Mouse (Mus musculus) embryonic facial prominence, embryonic 15.5 days (tissue): ENCODE results near the gene Xpo5. TPM values are rescaled to one million over a fixed set of nuclear protein-coding genes. Genes with fewer than 3 reads are reported as not detected.

Experiments
- ATAC-seq: fragments of 200-750 bp; cut with Nextera tagmentation; 2 replicates; pipeline ENCODE4 v1.8.0; 2017; ENCODE audit warnings: low read depth, moderate TSS enrichment; ENCODE audit not compliant: insufficient number of reproducible peaks, low FRiP score, low TSS enrichment
- H3K27ac ChIP-seq: fragments of 300-500 bp; sonication (generic); replicated peaks from 2 replicates; pipeline ENCODE4 v1.5.1; 2015; ENCODE audit warnings: mild to moderate bottlenecking, inconsistent platforms
- H3K27me3 ChIP-seq: fragments of 300-500 bp; sonication (generic); 2 replicates; pipeline ENCODE4 v1.6.1; 2015; ENCODE audit warnings: inconsistent platforms
- H3K36me3 ChIP-seq: fragments of 300-500 bp; sonication (generic); 2 replicates; pipeline ENCODE4 v1.6.1; 2015; ENCODE audit warnings: mild to moderate bottlenecking, inconsistent platforms
- H3K4me1 ChIP-seq: fragments of 300-500 bp; sonication (generic); 2 replicates; pipeline ENCODE4 v1.6.1; 2015; ENCODE audit warnings: inconsistent platforms
- H3K4me2 ChIP-seq: fragments of 300-500 bp; sonication (generic); replicated peaks from 2 replicates; pipeline ENCODE4 v1.6.1; 2015; ENCODE audit warnings: mild to moderate bottlenecking, inconsistent platforms
- H3K4me3 ChIP-seq: fragments of 300-500 bp; sonication (generic); replicated peaks from 2 replicates; pipeline ENCODE4 v1.5.1; 2015; ENCODE audit warnings: mild to moderate bottlenecking, inconsistent platforms
- H3K9ac ChIP-seq: fragments of 300-500 bp; sonication (generic); 2 replicates; pipeline ENCODE4 v1.6.1; 2015; ENCODE audit warnings: inconsistent platforms
- H3K9me3 ChIP-seq: fragments of 300-500 bp; sonication (generic); replicated peaks from 2 replicates; pipeline ENCODE4 v1.6.1; 2016; ENCODE audit warnings: inconsistent platforms
- WGBS: fragments of 180-500 bp; shearing (Covaris S2); methylation state at CpG from one replicate; pipeline ENCODE4 v1.1.7; 2015; 5-methylcytosine and 5-hydroxymethylcytosine counted together
- polyA plus RNA-seq: library from polyadenylated mRNA; unstranded; fragments of >200 nt; fragmentation: Nextera tagmentation; extraction: Ambion mirVana; gene quantifications from 2 replicates; pipeline ENCODE4 v1.2.1, GENCODE M21; 2015

Gene Xpo5
- polyA plus RNA-seq: 33.0 and 35.0 TPM in 2 replicates

DNA sequence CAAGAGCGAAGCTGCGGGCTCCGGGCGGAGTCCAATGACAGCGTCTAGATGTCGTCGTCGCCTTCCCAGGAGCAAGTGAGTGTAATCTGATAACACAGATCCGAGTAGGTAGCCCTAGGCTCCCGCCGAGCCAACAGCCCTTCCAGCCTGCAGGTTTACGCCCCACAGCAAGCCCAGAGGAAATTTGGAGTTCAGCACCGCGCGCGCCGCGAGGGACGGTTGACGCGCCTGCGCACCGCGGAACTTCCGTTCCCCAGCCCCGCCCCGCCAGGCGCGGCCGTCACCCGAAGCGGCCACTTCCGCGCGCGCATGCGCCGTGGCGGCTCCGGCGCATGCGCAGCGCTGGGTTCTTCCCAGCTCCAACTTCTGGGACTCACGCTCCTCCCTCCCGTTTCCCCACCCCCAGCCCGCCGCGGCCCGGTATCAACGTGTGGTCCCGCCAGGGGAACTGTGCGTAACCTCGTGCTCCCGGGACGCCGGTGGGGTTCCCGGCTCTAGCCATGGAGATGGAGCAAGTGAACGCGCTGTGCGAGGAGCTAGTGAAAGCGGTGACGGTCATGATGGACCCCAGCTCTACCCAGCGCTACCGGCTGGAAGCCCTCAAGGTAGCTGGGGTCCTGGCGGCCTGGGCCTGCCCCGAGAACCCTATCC is at the start of gene Xpo5, which contains the start of gene Polh:
Xpo5 (plus strand) TSS at position 362 of the 651 bp plus-strand sequence.
Polh (minus strand) TSS at position 225 of the 651 bp plus-strand sequence.
- ATAC-seq: peak; percentile 90
- under 1% methylated on average over 66 of the region's 66 CpGs for WGBS
- peaks cover 47% of the 10 kb centered on the region for H3K36me3 ChIP-seq

GRCm38 (mm10) chr17:46152847-46153782 is 49.5 kb upstream of the Xpo5 start, which contains the start of gene Mad2l1bp:
Gene Mad2l1bp, minus strand, starts transcription at chr17:46153553.
- H3K27me3 ChIP-seq: no peaks in the 10 kb centered on the region
- H3K36me3 ChIP-seq: peaks cover 17% of the 10 kb centered on the region
- peaks cover 7% of the 10 kb centered on the region for H3K4me1 ChIP-seq
- H3K4me3 ChIP-seq: peak within 1 kb of the TSS; percentile 59
- peak within 1 kb of the TSS; percentile 76 for H3K4me2 ChIP-seq
- no peaks in the 10 kb centered on the region for H3K9me3 ChIP-seq
- ATAC-seq: peak; percentile 87
- peak within 1 kb of the TSS; percentile 77 for H3K27ac ChIP-seq
- WGBS: 4% methylated on average over 33 of the region's 33 CpGs
- peak within 1 kb of the TSS; percentile 50 for H3K9ac ChIP-seq

More for the DNA sequence above, at the start of gene Xpo5, which contains the start of gene Polh:
- peak within 1 kb of the TSS; percentile 84 for H3K27ac ChIP-seq
- no peaks in the 10 kb centered on the region for H3K27me3 ChIP-seq
- H3K9me3 ChIP-seq: no peaks in the 10 kb centered on the region
- H3K4me3 ChIP-seq: peak within 1 kb of the TSS; percentile 99
- H3K4me1 ChIP-seq: peaks cover 25% of the 10 kb centered on the region
- peak within 1 kb of the TSS; percentile 78 for H3K9ac ChIP-seq
- peak within 1 kb of the TSS; percentile 76 for H3K4me2 ChIP-seq

GRCm38 (mm10) chr17:46154336-46154735 is 48.2 kb upstream of the Xpo5 start:
- H3K9ac ChIP-seq: no peak overlapping the region
- no peak for ATAC-seq

DNA sequence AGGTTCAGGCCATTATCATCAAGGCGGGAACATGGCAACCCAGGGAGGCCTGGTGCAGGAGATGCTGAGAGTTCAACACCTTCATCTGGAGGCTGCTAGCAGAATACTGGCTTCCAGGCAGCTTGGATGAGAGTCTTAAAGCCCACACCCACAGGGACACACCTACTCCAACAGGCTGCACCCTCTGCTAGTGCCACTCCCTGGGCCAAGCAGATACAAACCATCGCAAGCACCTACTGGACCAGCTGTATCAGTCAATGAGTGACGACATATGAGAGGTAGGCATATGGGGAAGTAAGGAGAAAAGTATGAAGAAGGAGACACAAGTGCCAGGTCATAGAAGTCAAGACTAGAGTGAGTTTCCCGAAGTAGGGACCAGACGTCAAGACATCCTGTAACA is 45.9 kb upstream of the Xpo5 start:
- peaks cover 9% of the 10 kb centered on the region for H3K4me1 ChIP-seq
- WGBS: 85% methylated on average over 5 of the region's 5 CpGs
- H3K9ac ChIP-seq: no peak overlapping the region
- H3K36me3 ChIP-seq: 0 out of 2 replicates have a peak, but pooled peaks cover 1% of the 10 kb centered on the region
- H3K27me3 ChIP-seq: no peaks in the 10 kb centered on the region
- no peak for ATAC-seq
- no peak overlapping the region for H3K27ac ChIP-seq
- H3K4me3 ChIP-seq: no peak overlapping the region
- no peaks in the 10 kb centered on the region for H3K9me3 ChIP-seq
- H3K4me2 ChIP-seq: no peak overlapping the region

More at GRCm38 (mm10) chr17:46154336-46154735, 48.2 kb upstream of the Xpo5 start:
- peaks cover 7% of the 10 kb centered on the region for H3K4me1 ChIP-seq
- H3K4me3 ChIP-seq: no peak overlapping the region
- H3K27ac ChIP-seq: no peak overlapping the region
- H3K27me3 ChIP-seq: no peaks in the 10 kb centered on the region
- H3K4me2 ChIP-seq: no peak overlapping the region
- H3K9me3 ChIP-seq: no peaks in the 10 kb centered on the region
- 92% methylated on average over 3 of the region's 3 CpGs for WGBS
- H3K36me3 ChIP-seq: 0 out of 2 replicates have a peak, but pooled peaks cover 7% of the 10 kb centered on the region

DNA sequence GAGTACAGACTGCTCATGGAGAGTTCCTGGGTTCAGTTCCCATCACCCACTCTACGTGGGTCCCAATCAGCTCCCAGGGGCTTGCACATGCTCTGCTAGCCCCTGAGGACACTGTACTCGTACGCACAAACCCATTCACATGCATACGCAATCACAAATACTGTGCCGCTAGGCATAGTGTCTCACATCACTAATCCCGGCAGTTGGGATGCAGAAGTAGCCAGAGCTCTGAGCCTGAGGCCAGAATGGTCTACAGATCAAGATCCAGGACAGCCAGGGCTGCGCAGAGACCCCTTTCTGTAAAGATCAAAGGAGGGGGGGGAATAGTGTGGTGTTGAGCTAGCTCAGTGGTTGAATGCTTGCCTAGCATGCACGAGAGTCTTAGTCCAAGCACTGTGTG is 45.5 kb upstream of the Xpo5 start:
- Histone ChIP-seq H3K9ac (no peak overlapping the region), H3K36me3 (no peaks in the 10 kb centered on the region), H3K4me1 (peaks cover 13% of the 10 kb centered on the region), H3K9me3 (no peaks in the 10 kb centered on the region), H3K4me2 (no peak overlapping the region), H3K4me3 (no peak overlapping the region), H3K27me3 (no peaks in the 10 kb centered on the region), H3K27ac (no peak overlapping the region)
- no peak for ATAC-seq
- 85% methylated on average over 8 of the region's 8 CpGs for WGBS

- Histone ChIP-seq H3K27ac (no peak overlapping the region), H3K4me3 (0 out of 2 replicates have a peak overlapping the region, but pooled peaks have one; percentile 86), H3K9me3 (no peaks in the 10 kb centered on the region), H3K9ac (no peak overlapping the region), H3K27me3 (no peaks in the 10 kb centered on the region), H3K4me1 (peaks cover 18% of the 10 kb centered on the region), H3K36me3 (peaks cover 6% of the 10 kb centered on the region), H3K4me2 (peak overlapping the region; percentile 83; the same call in 1 of the 2 replicates)
- WGBS: 62% methylated on average over 2 of the region's 2 CpGs
- no peak for ATAC-seq
Observed at GRCm38 (mm10) chr17:46159236-46159635, 43.3 kb upstream of the Xpo5 start.

DNA sequence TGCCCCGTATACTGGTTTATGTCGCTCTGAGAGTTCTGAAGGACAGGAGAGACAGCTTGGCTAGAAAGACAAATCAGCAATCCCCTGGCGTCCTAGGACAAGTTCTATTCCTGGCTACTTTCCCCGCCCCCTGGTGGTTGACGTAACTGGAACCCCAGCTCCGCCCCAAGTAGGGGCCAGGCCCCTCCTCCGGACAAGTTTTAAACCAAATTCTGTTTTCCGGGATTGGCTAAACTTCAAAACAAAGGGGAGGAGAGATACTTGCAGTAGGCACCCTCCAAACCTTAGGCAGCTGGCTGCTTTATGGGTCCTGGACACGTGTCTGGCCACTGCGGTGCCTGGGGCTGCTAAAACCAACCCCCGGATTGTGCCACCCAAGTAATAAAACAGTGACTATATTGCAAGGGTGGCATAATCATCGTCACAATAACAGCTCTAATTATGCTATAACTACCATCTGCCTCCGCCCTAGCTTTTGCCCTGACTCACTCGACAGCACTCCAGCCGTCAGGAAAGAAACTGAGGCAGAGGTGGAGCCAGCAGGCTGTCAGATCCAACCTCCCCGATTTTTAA is 42.4 kb upstream of the Xpo5 start:
- no peaks in the 10 kb centered on the region for H3K27me3 ChIP-seq
- peak overlapping the region; percentile 40; the same call in 1 of the 2 replicates for H3K9ac ChIP-seq
- peak overlapping the region; percentile 83 for H3K4me2 ChIP-seq
- no peaks in the 10 kb centered on the region for H3K9me3 ChIP-seq
- H3K4me3 ChIP-seq: peak overlapping the region; percentile 86
- peaks cover 15% of the 10 kb centered on the region for H3K36me3 ChIP-seq
- peak overlapping the region; percentile 94 for H3K27ac ChIP-seq
- peaks cover 18% of the 10 kb centered on the region for H3K4me1 ChIP-seq
- ATAC-seq: peak; percentile 83
- WGBS: under 1% methylated on average over 16 of the region's 16 CpGs

DNA sequence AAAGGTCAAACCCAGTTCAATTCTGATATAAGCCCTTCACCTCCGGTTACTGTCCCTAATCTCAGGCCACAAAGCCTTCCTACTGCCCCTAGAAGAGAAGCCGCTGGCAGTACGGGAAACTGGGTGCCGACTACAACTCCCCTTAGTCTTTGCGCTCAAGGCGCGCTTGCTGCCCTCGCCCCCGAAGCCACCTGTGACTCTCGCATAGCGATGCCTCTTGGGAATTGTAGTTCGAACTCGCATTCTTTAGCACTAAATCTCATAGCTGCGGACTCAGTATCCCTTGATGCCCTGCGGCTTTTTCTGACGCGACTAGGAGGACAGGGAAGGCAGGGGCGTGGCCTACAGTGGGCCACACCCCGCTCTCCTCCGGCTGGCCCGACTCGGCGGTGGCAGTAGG is 41.9 kb upstream of the Xpo5 start, which contains the start of gene Gtpbp2:
Gtpbp2 (plus strand) TSS at position 347 of the 400 bp plus-strand sequence.
- ATAC-seq: peak; percentile 95
- peak within 1 kb of the TSS; percentile 94 for H3K27ac ChIP-seq
- H3K4me1 ChIP-seq: peaks cover 18% of the 10 kb centered on the region
- no peaks in the 10 kb centered on the region for H3K27me3 ChIP-seq
- H3K4me2 ChIP-seq: peak within 1 kb of the TSS; percentile 83
- peak within 1 kb of the TSS; percentile 86 for H3K4me3 ChIP-seq
- peak within 1 kb of the TSS; percentile 79 for H3K9ac ChIP-seq
- H3K36me3 ChIP-seq: peaks cover 20% of the 10 kb centered on the region
- H3K9me3 ChIP-seq: no peaks in the 10 kb centered on the region
- WGBS: under 1% methylated on average over 23 of the region's 23 CpGs

DNA sequence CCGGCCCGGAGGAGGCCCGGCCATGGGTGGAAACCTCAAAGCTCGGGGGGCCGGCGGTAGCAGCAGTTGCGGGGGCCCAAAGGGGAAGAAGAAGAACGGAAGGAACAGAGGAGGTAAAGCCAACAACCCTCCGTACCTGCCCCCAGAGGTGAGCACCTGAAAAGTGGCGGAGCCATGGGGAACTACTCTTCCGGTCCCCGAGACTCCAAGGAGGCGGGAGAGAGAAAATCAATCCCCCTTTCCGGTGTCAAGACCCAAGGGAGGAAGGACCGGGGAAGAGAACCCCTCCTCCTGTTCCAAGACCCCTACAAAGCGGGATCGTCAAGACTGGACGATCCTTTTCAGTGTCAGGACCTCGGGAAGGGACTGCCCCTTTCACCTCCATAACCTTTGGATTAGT is 41.4 kb upstream of the Xpo5 start:
- H3K9ac ChIP-seq: peak overlapping the region; percentile 79
- H3K4me2 ChIP-seq: peak overlapping the region; percentile 68
- no peak for ATAC-seq
- no peaks in the 10 kb centered on the region for H3K27me3 ChIP-seq
- peak overlapping the region; percentile 86 for H3K4me3 ChIP-seq
- WGBS: under 1% methylated on average over 19 of the region's 19 CpGs
- no peaks in the 10 kb centered on the region for H3K9me3 ChIP-seq
- H3K36me3 ChIP-seq: peaks cover 25% of the 10 kb centered on the region
- peak overlapping the region; percentile 94 for H3K27ac ChIP-seq
- H3K4me1 ChIP-seq: peaks cover 18% of the 10 kb centered on the region

GRCm38 (mm10) chr17:46161710-46162109 is 40.9 kb upstream of the Xpo5 start:
- Histone ChIP-seq H3K27ac (peak overlapping the region; percentile 94; the same call in 1 of the 2 replicates), H3K9me3 (no peaks in the 10 kb centered on the region), H3K4me2 (peak overlapping the region; percentile 68), H3K27me3 (no peaks in the 10 kb centered on the region), H3K4me1 (peaks cover 18% of the 10 kb centered on the region), H3K4me3 (peak overlapping the region; percentile 86), H3K36me3 (peaks cover 31% of the 10 kb centered on the region), H3K9ac (peak overlapping the region; percentile 79)
- no peak for ATAC-seq
- 41% methylated on average over 9 of the region's 9 CpGs for WGBS
